Mouse (Mus musculus): ENCODE results near the gene Cdk1. TPM values are rescaled to one million over a fixed set of nuclear protein-coding genes. Genes with fewer than 3 reads are reported as not detected.
"Not testable (repeated sequence)": the region's sequence is repeated elsewhere in the genome, so short reads cannot be mapped to it uniquely, and the experiment has no call there.

Gene Cdk1
- polyA plus RNA-seq, 1 experiment from 2014 or later: 399 TPM

GRCm38 (mm10) chr10:69373796-69374550, 21.2 kb upstream of the Cdk1 start:
- Histone ChIP-seq H3K4me3 (no peak overlapping the region), H3K27ac (no peak overlapping the region), H3K9me3 (no peaks in the 10 kb centered on the region), H3K9ac (no peak overlapping the region), H3K27me3 (no peaks in the 10 kb centered on the region), H3K4me1 (no peaks in the 10 kb centered on the region), H3K36me3 (no peaks in the 10 kb centered on the region), H3K4me2 (no peak overlapping the region)
- WGBS: 64% methylated on average over 10 of the region's 10 CpGs
- no peak for ATAC-seq (ENCODE audit: insufficient number of reproducible peaks, insufficient read depth, low FRiP score, low TSS enrichment, low read depth)

DNA sequence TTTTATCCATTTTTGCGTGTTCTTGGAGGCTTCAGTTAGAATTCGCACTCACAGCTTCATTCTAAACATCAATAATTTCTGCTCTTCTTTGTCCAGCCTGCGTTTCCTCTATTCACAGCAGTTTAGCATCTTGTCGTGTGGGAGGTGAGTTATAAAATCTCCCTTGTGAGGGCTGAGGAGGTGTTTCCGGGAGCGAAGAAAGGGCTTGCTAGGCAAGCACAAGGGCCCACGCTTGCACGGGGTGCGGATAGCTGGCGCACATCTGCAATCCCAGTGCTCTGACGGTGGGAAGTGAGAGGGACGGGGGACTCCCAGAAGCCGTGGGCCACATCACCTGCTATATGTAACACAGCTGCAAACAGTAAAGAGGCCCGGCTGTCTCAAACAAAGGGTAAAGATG, 19.3 kb upstream of the Cdk1 start:
- no peaks in the 10 kb centered on the region for H3K27me3 ChIP-seq
- WGBS: 78% methylated on average over 14 of the region's 14 CpGs
- H3K4me1 ChIP-seq: no peaks in the 10 kb centered on the region

DNA sequence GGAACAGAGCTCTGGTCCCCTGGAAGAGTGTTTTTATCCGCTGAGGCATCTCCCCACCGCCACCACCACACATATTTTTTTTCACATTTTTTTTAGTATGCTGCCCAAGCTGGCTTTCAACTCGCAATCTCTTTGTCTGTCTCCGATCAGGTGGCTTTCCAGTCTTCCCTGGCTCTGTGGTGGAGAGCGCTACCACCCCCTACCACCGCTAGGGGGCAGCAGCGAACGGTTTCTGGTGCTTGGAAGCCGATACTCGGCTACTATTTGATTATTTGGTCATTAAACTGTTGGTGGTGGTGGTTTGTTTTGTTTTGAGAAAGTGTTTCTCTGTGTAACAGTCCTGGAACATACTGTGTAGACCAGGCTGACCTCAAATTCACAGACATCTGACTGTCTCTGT, 18.7 kb upstream of the Cdk1 start:
- Histone ChIP-seq H3K4me1 (no peaks in the 10 kb centered on the region), H3K27me3 (no peaks in the 10 kb centered on the region), H3K4me3 (no peak overlapping the region), H3K27ac (no peak overlapping the region), H3K9ac (no peak overlapping the region), H3K9me3 (no peaks in the 10 kb centered on the region), H3K4me2 (no peak overlapping the region), H3K36me3 (no peaks in the 10 kb centered on the region)
- 16% methylated on average over 10 of the region's 10 CpGs for WGBS
- no peak for ATAC-seq (ENCODE audit: insufficient number of reproducible peaks, insufficient read depth, low FRiP score, low TSS enrichment, low read depth)

More for the DNA sequence above, 19.3 kb upstream of the Cdk1 start:
- no peak overlapping the region for H3K9ac ChIP-seq
- no peak overlapping the region for H3K4me3 ChIP-seq
- no peak overlapping the region for H3K27ac ChIP-seq
- H3K36me3 ChIP-seq: no peaks in the 10 kb centered on the region
- H3K9me3 ChIP-seq: no peaks in the 10 kb centered on the region
- H3K4me2 ChIP-seq: no peak overlapping the region
- no peak for ATAC-seq (ENCODE audit: insufficient number of reproducible peaks, insufficient read depth, low FRiP score, low TSS enrichment, low read depth)

GRCm38 (mm10) chr10:69369321-69369720, 16.6 kb upstream of the Cdk1 start:
- no peak overlapping the region for H3K4me3 ChIP-seq
- H3K9me3 ChIP-seq: no peaks in the 10 kb centered on the region
- ATAC-seq (ENCODE audit: insufficient number of reproducible peaks, insufficient read depth, low FRiP score, low TSS enrichment, low read depth): no peak
- no peaks in the 10 kb centered on the region for H3K36me3 ChIP-seq
- no peaks in the 10 kb centered on the region for H3K4me1 ChIP-seq
- no peak overlapping the region for H3K9ac ChIP-seq
- H3K27ac ChIP-seq: no peak overlapping the region
- no peak overlapping the region for H3K4me2 ChIP-seq
- H3K27me3 ChIP-seq: no peaks in the 10 kb centered on the region
- WGBS: 79% methylated on average over 6 of the region's 6 CpGs

- no peak overlapping the region for H3K4me2 ChIP-seq
- H3K4me3 ChIP-seq: no peak overlapping the region
- ATAC-seq (ENCODE audit: insufficient number of reproducible peaks, insufficient read depth, low FRiP score, low TSS enrichment, low read depth): no peak
- H3K27me3 ChIP-seq: no peaks in the 10 kb centered on the region
- H3K27ac ChIP-seq: no peak overlapping the region
- no peaks in the 10 kb centered on the region for H3K36me3 ChIP-seq
- no peaks in the 10 kb centered on the region for H3K9me3 ChIP-seq
- no peak overlapping the region for H3K9ac ChIP-seq
- H3K4me1 ChIP-seq: no peaks in the 10 kb centered on the region
- WGBS: 84% methylated on average over 13 of the region's 13 CpGs
These were observed 14.2 kb upstream of the Cdk1 start for GRCm38 (mm10) chr10:69366877-69367387.

GRCm38 (mm10) chr10:69366208-69366607, 13.5 kb upstream of the Cdk1 start:
- Histone ChIP-seq H3K36me3 (no peaks in the 10 kb centered on the region), H3K9me3 (no peaks in the 10 kb centered on the region), H3K27me3 (no peaks in the 10 kb centered on the region), H3K27ac (no peak overlapping the region), H3K4me2 (no peak overlapping the region), H3K4me3 (no peak overlapping the region), H3K9ac (no peak overlapping the region), H3K4me1 (no peaks in the 10 kb centered on the region)
- WGBS: 79% methylated on average over 11 of the region's 11 CpGs
- ATAC-seq (ENCODE audit: insufficient number of reproducible peaks, insufficient read depth, low FRiP score, low TSS enrichment, low read depth): no peak

DNA sequence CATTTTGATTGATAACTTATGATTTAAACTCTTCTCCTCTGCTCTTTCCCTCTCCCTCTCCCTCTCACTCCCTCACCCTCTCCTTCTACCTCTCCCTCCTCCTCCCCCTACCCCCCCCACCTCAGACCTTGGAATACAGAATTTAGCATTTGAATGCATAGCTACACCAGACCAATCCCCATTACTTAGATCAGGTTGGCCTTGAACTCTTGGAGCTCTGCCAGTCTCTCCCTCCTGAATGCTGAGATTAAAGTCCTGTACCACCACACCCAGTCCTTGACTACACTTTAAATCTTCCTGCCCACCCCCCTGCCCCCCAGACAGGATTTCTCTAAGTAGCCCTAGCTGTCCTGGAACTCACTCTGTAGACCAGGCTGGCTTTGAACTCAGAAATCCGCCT, 6.9 kb upstream of the Cdk1 start:
- Histone ChIP-seq H3K36me3 (no peaks in the 10 kb centered on the region), H3K9me3 (no peaks in the 10 kb centered on the region), H3K4me2 (no peak overlapping the region), H3K9ac (no peak overlapping the region), H3K4me1 (no peaks in the 10 kb centered on the region), H3K27me3 (no peaks in the 10 kb centered on the region), H3K4me3 (no peak overlapping the region), H3K27ac (no peak overlapping the region)
- ATAC-seq (ENCODE audit: insufficient number of reproducible peaks, insufficient read depth, low FRiP score, low TSS enrichment, low read depth): no peak
- WGBS: 88% methylated on average over 1 of the region's 1 CpGs

DNA sequence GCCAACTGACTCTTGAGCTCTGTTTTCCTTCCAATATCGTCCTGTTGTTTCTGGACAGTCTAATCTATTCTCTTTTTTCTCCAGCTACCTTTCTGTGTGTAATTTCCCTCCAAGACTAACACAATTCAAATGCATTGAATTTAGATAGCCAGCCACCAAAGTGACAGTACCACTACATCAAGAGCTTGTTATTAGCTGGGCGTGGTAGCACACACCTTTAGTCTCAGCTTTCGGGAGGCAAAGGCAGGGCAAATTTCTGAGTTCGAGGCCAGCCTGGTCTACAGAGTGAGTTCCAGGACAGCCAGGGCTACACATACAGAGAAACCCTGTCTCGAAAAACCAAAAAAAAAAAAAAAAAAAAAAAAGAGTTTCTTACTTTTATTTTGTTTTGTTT, 345 bp upstream of the Cdk1 start:
- not testable (repeated sequence) for ATAC-seq (ENCODE audit: insufficient number of reproducible peaks, insufficient read depth, low FRiP score, low TSS enrichment, low read depth); H3K9me3 ChIP-seq; H3K27me3 ChIP-seq; H3K9ac ChIP-seq; H3K27ac ChIP-seq
- peak overlapping the region; percentile 80 for H3K4me2 ChIP-seq
- peak overlapping the region; percentile 68 for H3K4me3 ChIP-seq
- 36% methylated on average over 5 of the region's 5 CpGs for WGBS
- peaks cover 36% of the 10 kb centered on the region for H3K4me1 ChIP-seq
- H3K36me3 ChIP-seq: peaks cover 21% of the 10 kb centered on the region

DNA sequence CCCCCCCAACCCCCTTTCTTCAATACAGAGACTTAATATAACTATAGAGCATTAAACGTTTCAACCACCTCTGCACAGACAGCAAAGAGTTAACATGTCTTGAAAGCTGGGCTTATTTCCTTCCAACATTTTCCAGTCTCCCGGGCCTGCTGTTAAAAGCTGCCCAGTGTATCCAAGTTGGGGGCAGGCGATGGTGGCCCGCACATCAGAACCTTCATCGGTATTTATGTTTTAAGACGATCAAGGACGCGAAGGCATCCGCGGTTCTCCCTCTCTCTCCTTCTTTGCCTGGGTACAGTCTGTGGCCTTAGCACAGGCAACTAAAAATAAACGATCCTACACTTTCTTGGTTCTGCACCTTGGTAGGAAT, 911 bp downstream of the Cdk1 start:
- Histone ChIP-seq H3K36me3 (peaks cover 32% of the 10 kb centered on the region), H3K27ac (peak overlapping the region; percentile 84), H3K9ac (peak overlapping the region; percentile 87), H3K4me1 (peaks cover 48% of the 10 kb centered on the region), H3K4me2 (peak overlapping the region; percentile 80), H3K27me3 (no peaks in the 10 kb centered on the region), H3K9me3 (no peaks in the 10 kb centered on the region), H3K4me3 (peak overlapping the region; percentile 68)
- no peak for ATAC-seq (ENCODE audit: insufficient number of reproducible peaks, insufficient read depth, low FRiP score, low TSS enrichment, low read depth)
- WGBS: 0% methylated on average over 11 of the region's 11 CpGs

- Histone ChIP-seq H3K9me3 (no peaks in the 10 kb centered on the region), H3K36me3 (peaks cover 36% of the 10 kb centered on the region), H3K9ac (peak overlapping the region; percentile 87), H3K4me1 (peaks cover 52% of the 10 kb centered on the region), H3K27me3 (no peaks in the 10 kb centered on the region), H3K4me3 (peak overlapping the region; percentile 68), H3K4me2 (peak overlapping the region; percentile 80), H3K27ac (peak overlapping the region; percentile 84)
- 12% methylated on average over 12 of the region's 12 CpGs for WGBS
- ATAC-seq (ENCODE audit: insufficient number of reproducible peaks, insufficient read depth, low FRiP score, low TSS enrichment, low read depth): no peak
These were observed 1.5 kb downstream of the Cdk1 start for GRCm38 (mm10) chr10:69351071-69351841.

GRCm38 (mm10) chr10:69348206-69348605, 4.5 kb downstream of the Cdk1 start:
- H3K27me3 ChIP-seq: no peaks in the 10 kb centered on the region
- H3K27ac ChIP-seq: no peak overlapping the region
- 26% methylated on average over 8 of the region's 8 CpGs for WGBS
- peaks cover 64% of the 10 kb centered on the region for H3K36me3 ChIP-seq
- H3K4me1 ChIP-seq: peaks cover 52% of the 10 kb centered on the region
- H3K4me3 ChIP-seq: no peak overlapping the region; the same call in 1 of the 2 replicates
- ATAC-seq (ENCODE audit: insufficient number of reproducible peaks, insufficient read depth, low FRiP score, low TSS enrichment, low read depth): no peak
- H3K9ac ChIP-seq: peak overlapping the region; percentile 23; the same call in 1 of the 2 replicates
- H3K9me3 ChIP-seq: no peaks in the 10 kb centered on the region
- H3K4me2 ChIP-seq: peak overlapping the region; percentile 36

DNA sequence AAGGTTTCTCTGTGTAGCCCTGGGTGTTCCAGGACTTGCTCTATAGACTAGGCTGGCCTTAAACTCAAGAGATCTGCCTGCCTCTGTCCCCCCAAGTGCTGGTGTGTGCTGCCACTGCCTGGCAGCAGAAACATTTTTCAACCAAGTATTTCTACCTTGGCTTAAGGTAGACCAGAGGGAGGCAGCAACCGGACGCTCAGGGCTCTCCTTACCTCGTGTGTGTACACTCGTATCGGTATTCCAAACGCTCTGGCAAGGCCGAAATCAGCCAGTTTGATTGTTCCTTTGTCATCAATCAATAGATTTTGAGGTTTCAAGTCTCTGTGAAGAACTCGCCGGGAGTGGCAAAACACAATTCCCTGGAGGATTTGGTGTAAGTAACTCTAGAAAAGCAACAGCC, 10.4 kb downstream of the Cdk1 start:
- no peak overlapping the region for H3K27ac ChIP-seq
- no peak for ATAC-seq (ENCODE audit: insufficient number of reproducible peaks, insufficient read depth, low FRiP score, low TSS enrichment, low read depth)
- peaks cover 8% of the 10 kb centered on the region for H3K4me1 ChIP-seq
- H3K4me2 ChIP-seq: no peak overlapping the region
- H3K9ac ChIP-seq: no peak overlapping the region
- no peaks in the 10 kb centered on the region for H3K27me3 ChIP-seq
- H3K9me3 ChIP-seq: no peaks in the 10 kb centered on the region
- peaks cover 95% of the 10 kb centered on the region for H3K36me3 ChIP-seq
- WGBS: 93% methylated on average over 9 of the region's 9 CpGs
- no peak overlapping the region for H3K4me3 ChIP-seq
